Mouse (Mus musculus) stomach, postnatal 0 days (tissue): ENCODE results near the gene Fam189a2.

Experiments
- CTCF ChIP-seq: IDR thresholded peaks from 2 replicates; pipeline ENCODE4 v1.5.1; 2016; ENCODE audit warnings: antibody characterized with exemption, low read depth, mild to moderate bottlenecking, moderate library complexity
- EP300 ChIP-seq: optimal IDR thresholded peaks from 2 replicates; pipeline ENCODE3; 2016; ENCODE audit warnings: antibody characterized with exemption

DNA sequence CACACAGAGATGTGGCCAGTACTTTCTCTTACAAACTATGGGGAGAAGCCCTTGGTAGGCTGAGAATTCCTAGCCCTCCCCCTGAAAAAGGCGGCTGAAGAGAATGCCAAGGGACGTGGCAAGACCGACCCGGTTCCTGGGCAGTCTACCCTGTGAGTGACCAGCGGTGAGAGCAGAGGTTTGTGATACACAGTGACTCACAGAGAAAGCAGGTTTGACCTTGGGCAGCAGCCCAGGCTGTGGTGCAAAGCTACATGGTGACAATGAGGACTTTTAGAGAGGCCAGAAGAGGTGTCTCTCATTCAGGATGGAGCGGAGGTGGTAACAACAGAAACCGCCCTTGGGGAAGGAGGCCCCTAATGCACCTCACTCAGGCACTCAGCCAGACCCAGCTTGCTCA, 59.4 kb downstream of the Fam189a2 start:
- TF ChIP-seq CTCF, result no peak
- no peak for TF ChIP-seq EP300
